Mouse (Mus musculus): ENCODE data around the gene Castor1.
"Not testable (repeated sequence)": the region's sequence is repeated elsewhere in the genome, so short reads cannot be mapped to it uniquely, and the experiment has no call there.

Gene Castor1

GRCm38 (mm10) chr11:4217914-4218629 is at the start of gene Castor1:
Gene Castor1 (plus strand): TSS chr11:4218225.
- peak; percentile 74 to 75 for DNase-seq (ENCODE audit: low spot score in 2 of 2)

DNA sequence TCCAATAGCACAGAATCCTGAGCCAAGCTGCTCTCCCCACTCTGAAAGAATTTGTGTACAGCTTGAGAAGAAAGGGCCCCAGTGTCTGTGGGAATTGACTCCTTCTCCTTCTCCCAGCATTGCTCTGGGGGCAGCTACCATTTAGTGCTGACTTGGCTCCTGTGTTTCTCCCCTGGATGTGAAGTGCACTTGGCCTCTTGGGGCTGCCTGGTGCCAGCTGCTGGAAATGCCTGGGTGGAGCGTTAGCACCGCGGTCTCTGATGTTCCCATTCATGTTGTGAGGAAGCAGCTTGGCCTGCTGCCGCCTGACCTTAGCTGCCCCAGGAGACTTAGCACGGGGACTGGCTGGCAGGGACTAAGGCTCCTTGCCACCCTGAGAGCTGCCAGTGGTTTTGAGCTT is 43.4 kb upstream of the Castor1 start:
- DNase-seq (ENCODE audit: low spot score in 2 of 2), result peak; percentile 88 to 89

- DNase-seq (ENCODE audit: low spot score in 2 of 2), result no peak
These were observed 40.3 kb upstream of the Castor1 start for GRCm38 (mm10) chr11:4177716-4178115.

GRCm38 (mm10) chr11:4182061-4182460 is 36.0 kb upstream of the Castor1 start:
- no peak for DNase-seq (ENCODE audit: low spot score in 2 of 2)

DNA sequence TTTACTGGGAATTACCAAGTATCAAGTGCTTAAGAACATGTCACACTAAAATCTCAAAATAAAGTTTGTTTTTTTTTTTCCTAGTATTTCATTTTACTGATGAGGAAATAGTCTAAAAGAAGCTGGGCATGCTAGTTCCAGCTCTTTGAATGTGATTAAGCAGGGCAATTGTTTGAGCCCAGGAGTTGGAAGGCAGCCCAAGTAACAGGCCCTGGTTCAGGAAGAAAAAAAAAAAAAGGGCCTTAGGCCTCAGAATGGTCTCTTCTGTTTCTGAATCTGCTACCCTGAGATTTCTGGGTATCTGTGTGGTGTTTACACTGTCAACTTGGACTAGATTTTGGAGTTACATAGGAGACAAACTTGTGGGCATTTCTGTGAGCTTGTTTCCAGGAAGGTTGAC is 34.5 kb upstream of the Castor1 start:
- DNase-seq (ENCODE audit: low spot score in 2 of 2), result peak in 1 of 2 experiments; percentile 57

GRCm38 (mm10) chr11:4184251-4184952 is 33.6 kb upstream of the Castor1 start:
- DNase-seq (ENCODE audit: low spot score in 2 of 2), result no peak

DNA sequence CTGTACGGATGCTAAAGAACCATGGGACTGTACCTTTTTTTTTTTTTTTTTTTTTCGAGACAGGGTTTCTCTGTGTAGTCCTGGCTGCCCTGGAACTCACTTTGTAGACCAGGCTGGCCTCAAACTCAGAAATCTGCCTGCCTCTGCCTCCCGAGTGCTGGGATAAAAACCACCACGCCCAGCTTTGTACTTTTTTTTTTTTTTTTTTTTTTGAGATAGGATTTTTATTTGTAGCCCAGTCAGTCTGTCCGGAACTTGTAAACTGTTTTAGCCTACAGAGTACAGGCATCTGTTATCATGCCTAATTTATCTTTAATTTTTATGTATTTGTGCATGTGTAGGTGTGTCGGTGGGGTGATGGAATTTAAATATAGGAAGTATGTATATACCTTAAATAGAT is 32.5 kb upstream of the Castor1 start:
- DNase-seq (ENCODE audit: low spot score in 2 of 2), result not testable (repeated sequence)

GRCm38 (mm10) chr11:4186486-4187317 is 31.3 kb upstream of the Castor1 start, which contains the start of gene Tbc1d10a:
Gene Tbc1d10a (plus strand): TSS chr11:4186789.
- DNase-seq (ENCODE audit: low spot score in 2 of 2), result peak; percentile 99

DNA sequence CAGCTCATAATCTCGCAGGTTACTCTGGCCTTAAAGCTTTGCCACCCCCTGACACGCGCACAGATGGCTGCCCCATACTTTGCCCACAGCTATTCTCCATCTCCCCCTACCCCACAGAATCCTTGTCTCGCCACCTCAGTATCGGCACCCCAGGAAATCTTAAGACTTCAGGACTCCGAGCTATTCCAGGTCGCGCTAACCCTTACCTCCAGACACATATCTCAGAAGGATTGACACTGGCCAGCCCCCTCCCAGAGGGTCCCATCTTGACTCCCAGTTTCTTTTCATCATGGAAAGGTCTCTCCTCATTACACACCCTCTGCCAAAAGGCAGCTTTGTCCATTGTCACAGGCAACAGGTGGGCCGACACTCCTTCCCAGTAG is 30.7 kb upstream of the Castor1 start:
- no peak for DNase-seq (ENCODE audit: low spot score in 2 of 2)

GRCm38 (mm10) chr11:4189182-4189581 is 28.8 kb upstream of the Castor1 start:
- no peak for DNase-seq (ENCODE audit: low spot score in 2 of 2)

DNA sequence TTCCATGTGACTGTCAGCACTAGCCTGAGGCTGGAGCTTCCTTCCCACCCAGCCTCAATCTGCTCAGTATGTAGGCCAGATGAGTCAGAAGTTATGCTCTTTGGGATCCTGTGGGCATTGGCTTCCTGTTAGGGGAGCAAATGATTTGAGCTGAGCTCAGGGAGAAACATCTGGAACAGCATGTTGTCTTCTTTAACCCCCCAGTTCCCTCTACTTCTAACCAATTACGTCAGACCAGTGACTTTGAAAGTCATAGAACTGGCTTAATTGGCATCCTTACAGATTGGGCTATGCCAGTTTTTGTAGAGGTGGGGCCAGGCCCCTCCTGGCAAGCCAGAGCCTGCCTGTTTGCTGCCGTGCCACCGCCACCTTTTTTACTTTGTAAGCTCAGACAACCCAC is 27.3 kb upstream of the Castor1 start:
- no peak for DNase-seq (ENCODE audit: low spot score in 2 of 2)

DNA sequence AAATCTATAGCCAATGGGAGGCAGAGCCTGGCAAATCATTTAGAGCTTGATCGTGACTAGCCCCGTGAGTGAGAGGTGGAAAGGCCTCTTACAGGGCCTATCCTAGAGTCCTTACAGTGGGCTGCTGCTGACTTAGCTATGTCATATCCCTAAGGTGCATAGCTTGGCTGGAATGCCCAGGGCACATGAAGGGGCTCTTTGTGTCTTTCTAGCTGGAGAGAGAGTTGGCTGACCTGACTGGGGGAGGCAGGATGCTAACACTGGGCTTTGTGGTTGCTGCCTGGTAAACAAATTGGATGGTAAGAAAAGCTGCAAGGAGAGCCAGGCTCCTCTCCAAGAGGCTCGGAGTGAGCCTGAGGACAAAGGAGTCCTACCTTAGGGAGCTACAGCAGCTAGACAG is 25.3 kb upstream of the Castor1 start:
- DNase-seq (ENCODE audit: low spot score in 2 of 2), result no peak

DNA sequence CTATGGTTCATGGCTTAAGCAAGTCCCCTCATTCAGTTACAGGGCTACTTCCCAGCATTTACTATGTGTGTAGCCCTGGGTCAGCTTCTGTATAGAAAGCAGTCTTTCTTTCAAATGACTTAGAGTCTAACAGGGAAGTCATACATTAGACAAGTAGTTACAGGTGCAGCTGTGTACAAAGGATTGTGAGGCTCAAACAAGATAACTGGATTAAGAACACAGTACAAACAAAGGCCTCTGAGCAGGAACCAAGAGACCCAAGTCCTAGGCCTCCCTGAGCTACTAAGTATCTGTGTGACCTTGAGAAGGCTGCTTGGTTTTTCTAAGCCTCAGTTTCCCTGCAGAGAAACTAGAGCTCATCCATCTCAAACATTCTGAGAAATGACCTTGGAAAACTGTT is 24.6 kb upstream of the Castor1 start:
- DNase-seq (ENCODE audit: low spot score in 2 of 2), result no peak

DNA sequence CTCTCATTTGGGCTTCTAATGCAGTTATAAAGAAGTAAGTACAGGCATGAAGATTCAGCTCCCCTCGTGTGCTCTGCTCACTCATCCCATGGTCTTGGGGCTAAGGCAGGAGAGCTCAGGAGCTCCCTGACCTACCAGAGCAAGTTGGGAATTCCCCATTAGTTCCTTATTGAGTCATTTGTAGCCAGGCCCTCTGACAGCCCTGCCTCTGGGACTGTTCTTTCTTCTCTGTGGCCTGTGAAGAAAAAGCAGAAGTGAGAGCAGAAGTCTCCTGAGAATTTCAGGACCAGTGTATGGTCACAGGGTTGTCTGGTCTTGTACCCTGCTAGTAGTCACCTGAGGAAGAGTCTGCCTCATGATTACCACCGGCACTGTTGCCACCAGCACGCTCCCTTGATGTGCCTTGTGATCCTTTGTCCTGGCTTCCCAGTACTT is 22.4 kb upstream of the Castor1 start:
- no peak for DNase-seq (ENCODE audit: low spot score in 2 of 2)

DNA sequence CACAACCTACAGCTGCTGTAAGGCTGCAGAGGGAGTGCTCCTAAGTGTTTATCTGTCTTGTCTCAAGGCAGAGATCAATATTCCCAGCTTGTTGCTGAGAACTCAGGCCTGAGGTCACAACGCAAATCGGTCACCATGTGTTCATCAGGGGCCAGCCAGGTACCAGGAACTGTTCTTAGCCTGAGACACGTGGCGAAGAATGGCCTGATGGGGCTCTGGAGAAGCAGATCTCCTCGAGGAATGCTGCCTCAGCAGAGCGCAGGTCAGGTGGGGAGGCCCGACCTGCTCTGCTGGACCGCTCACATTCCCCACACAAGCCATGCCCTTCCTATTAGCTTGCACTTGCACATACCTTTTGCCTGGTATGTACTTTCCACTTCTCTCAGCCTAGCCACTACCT is 21.4 kb upstream of the Castor1 start:
- DNase-seq (ENCODE audit: low spot score in 2 of 2), result no peak

DNA sequence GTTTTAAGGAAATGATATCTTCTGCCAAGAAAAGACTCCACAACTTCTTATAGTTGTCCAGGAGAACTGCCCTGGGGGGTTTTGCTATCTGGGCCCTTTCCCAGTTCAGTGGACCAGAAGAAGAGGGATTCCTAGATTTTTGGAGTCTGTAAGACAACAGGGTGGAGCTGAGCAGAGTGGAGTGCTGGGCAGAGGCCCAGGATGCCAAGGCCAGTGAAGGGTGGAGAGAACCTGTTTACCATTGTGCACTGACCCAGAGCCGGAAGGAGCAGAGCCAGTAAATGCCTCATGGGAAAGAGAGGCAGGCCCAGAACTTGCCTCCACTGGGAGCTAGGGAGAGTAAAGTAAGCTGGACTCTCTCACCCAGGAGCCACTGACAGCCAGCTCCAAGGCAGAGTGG is 20.3 kb upstream of the Castor1 start:
- no peak for DNase-seq (ENCODE audit: low spot score in 2 of 2)

GRCm38 (mm10) chr11:4201981-4202700 is 15.9 kb upstream of the Castor1 start:
- no peak for DNase-seq (ENCODE audit: low spot score in 2 of 2)

GRCm38 (mm10) chr11:4202995-4203704 is 14.9 kb upstream of the Castor1 start:
- no peak for DNase-seq (ENCODE audit: low spot score in 2 of 2)

- DNase-seq (ENCODE audit: low spot score in 2 of 2), result peak in 1 of 2 experiments; percentile 60
These were observed 14.3 kb upstream of the Castor1 start for GRCm38 (mm10) chr11:4203705-4204074.

- no peak for DNase-seq (ENCODE audit: low spot score in 2 of 2)
These were observed 12.8 kb upstream of the Castor1 start for GRCm38 (mm10) chr11:4205097-4205655.

GRCm38 (mm10) chr11:4205951-4206350 is 12.1 kb upstream of the Castor1 start:
- DNase-seq (ENCODE audit: low spot score in 2 of 2), result no peak

Measured in right cerebral cortex, postnatal 10 days (tissue).